Mouse (Mus musculus): Measurements from ENCODE around the gene Capn5. TPM values are rescaled to one million over a fixed set of nuclear protein-coding genes. Genes with fewer than 3 reads are reported as not detected.

The Capn5 gene
- total RNA-seq, 2 experiments from 2014 or later: 1.7 to 1.9 TPM

- no peak for DNase-seq
- intact Hi-C loops (cut with DNase I): no loop called here
These were observed 24.7 kb downstream of the Capn5 start for GRCm38 (mm10) chr7:98153345-98153744.

GRCm38 (mm10) chr7:98152400-98152799, 25.7 kb downstream of the Capn5 start:
- intact Hi-C loops (cut with DNase I): no loop called here
- no peak for DNase-seq

- no peak for DNase-seq
- intact Hi-C loops (cut with DNase I): no loop called here
These were observed 27.5 kb downstream of the Capn5 start for GRCm38 (mm10) chr7:98150525-98150924.

- no peak for DNase-seq
- intact Hi-C loops (cut with DNase I): no loop called here
These were observed 28.3 kb downstream of the Capn5 start for GRCm38 (mm10) chr7:98149802-98150201.

GRCm38 (mm10) chr7:98148721-98149407, 29.2 kb downstream of the Capn5 start:
- no peak for DNase-seq
- intact Hi-C loops (cut with DNase I): no loop called here

GRCm38 (mm10) chr7:98147766-98148165, 30.3 kb downstream of the Capn5 start:
- intact Hi-C loops (cut with DNase I): no loop called here
- no peak for DNase-seq

- intact Hi-C loops (cut with DNase I): no loop called here
- no peak for DNase-seq
These were observed 31.6 kb downstream of the Capn5 start for GRCm38 (mm10) chr7:98146447-98146845.

GRCm38 (mm10) chr7:98145842-98146446, 32.1 kb downstream of the Capn5 start:
- intact Hi-C loops (cut with DNase I): no loop called here

GRCm38 (mm10) chr7:98145402-98145801, 32.7 kb downstream of the Capn5 start, which contains the start of gene Omp:
Omp (minus strand) TSS chr7:98145502.
- intact Hi-C loops (cut with DNase I): no loop called here
- no peak for DNase-seq

More at GRCm38 (mm10) chr7:98145842-98146446, 32.1 kb downstream of the Capn5 start:
- no peak for DNase-seq

- DNase-seq: no peak
- intact Hi-C loops (cut with DNase I): no loop called here
These were observed 35.4 kb downstream of the Capn5 start for GRCm38 (mm10) chr7:98142648-98143047.

- DNase-seq: no peak
- intact Hi-C loops (cut with DNase I): no loop called here
These were observed 35.8 kb downstream of the Capn5 start for GRCm38 (mm10) chr7:98142247-98142646.

GRCm38 (mm10) chr7:98141206-98141605, 36.9 kb downstream of the Capn5 start:
- DNase-seq: no peak
- intact Hi-C loops (cut with DNase I): no loop called here

GRCm38 (mm10) chr7:98140597-98140996, 37.5 kb downstream of the Capn5 start:
- no peak for DNase-seq
- intact Hi-C loops (cut with DNase I): no loop called here

GRCm38 (mm10) chr7:98139216-98139615, 38.9 kb downstream of the Capn5 start:
- intact Hi-C loops (cut with DNase I): no loop called here
- no peak for DNase-seq

GRCm38 (mm10) chr7:98137995-98138394, 40.1 kb downstream of the Capn5 start:
- DNase-seq: no peak
- intact Hi-C loops (cut with DNase I): no loop called here

GRCm38 (mm10) chr7:98137583-98137982, 40.5 kb downstream of the Capn5 start:
- no peak for DNase-seq
- intact Hi-C loops (cut with DNase I): no loop called here

GRCm38 (mm10) chr7:98131751-98132150, 46.3 kb downstream of the Capn5 start:
- intact Hi-C loops (cut with DNase I): no loop called here
- no peak for DNase-seq

GRCm38 (mm10) chr7:98125473-98125872, 52.6 kb downstream of the Capn5 start:
- intact Hi-C loops (cut with DNase I): loop anchor here (10.0 kb wide), 1 partner anchor 381 kb away; no protein-coding TSS in a partner anchor
- no peak for DNase-seq

- intact Hi-C loops (cut with DNase I): loop anchor here (10.0 kb wide), 1 partner anchor 380 kb away; no protein-coding TSS in a partner anchor
- DNase-seq: no peak
These were observed 53.4 kb downstream of the Capn5 start for GRCm38 (mm10) chr7:98124701-98125100.

GRCm38 (mm10) chr7:98121673-98122072, 56.4 kb downstream of the Capn5 start:
- DNase-seq: no peak
- intact Hi-C loops (cut with DNase I): loop anchor here (2.0 to 10.0 kb wide), 2 partner anchors 67 to 377 kb away; no protein-coding TSS in a partner anchor

GRCm38 (mm10) chr7:98121241-98121640, 56.8 kb downstream of the Capn5 start:
- intact Hi-C loops (cut with DNase I): loop anchor here (10.0 kb wide), 1 partner anchor 376 kb away; no protein-coding TSS in a partner anchor
- DNase-seq: no peak

- peak; percentile 51 to 61 for DNase-seq
- intact Hi-C loops (cut with DNase I): loop anchor here (1.0 to 10.0 kb wide), 3 partner anchors 15 to 376 kb away; no protein-coding TSS in a partner anchor
These were observed 57.7 kb downstream of the Capn5 start for GRCm38 (mm10) chr7:98120325-98120724.
